In genomic region chr13:6922357-6922721, GRCm38 (mm10) we compare ENCODE assay signal across 16 mouse cellular contexts.
"Had no signal": no experiment of that assay in that cellular context is flagged by ENCODE, and none has a peak within 500 bp of the region (broad histone marks: within the 10 kb centered on the region; RNA-seq: fewer than 3 reads in every experiment).

No protein-coding gene starts in this region.

- H3K9me3 ChIP-seq: limb, embryonic 12.5 days; liver, embryonic 13.5 days; lung, embryonic 15.5 days; neural tube, embryonic 12.5 days had no signal

- DNase-seq: kidney, adult 9 months; kidney, postnatal 10 days; layer of hippocampus, adult 9-11 months; layer of hippocampus, postnatal 36 days; liver; liver, embryonic 13.5 days; liver, postnatal 0 days; midbrain, embryonic 14.5 days; right cerebral cortex, adult 18-20 months; right cerebral cortex, postnatal 25 days; thymus, postnatal 14 days had no signal

- H3K4me3 ChIP-seq: limb, embryonic 12.5 days; liver, embryonic 13.5 days; lung, embryonic 15.5 days; neural tube, embryonic 12.5 days had no signal

- ATAC-seq: liver, postnatal 0 days had no signal

- H3K36me3 ChIP-seq: limb, embryonic 12.5 days; liver, embryonic 13.5 days; lung, embryonic 15.5 days; neural tube, embryonic 12.5 days had no signal

- H3K4me1 ChIP-seq: limb, embryonic 12.5 days; liver, embryonic 13.5 days; lung, embryonic 15.5 days; neural tube, embryonic 12.5 days had no signal

- H3K27me3 ChIP-seq: limb, embryonic 12.5 days; liver, embryonic 13.5 days; lung, embryonic 15.5 days; neural tube, embryonic 12.5 days had no signal

- H3K9ac ChIP-seq: limb, embryonic 12.5 days; liver, embryonic 13.5 days; liver, postnatal 0 days; lung, embryonic 15.5 days; neural tube, embryonic 12.5 days had no signal

- H3K27ac ChIP-seq: limb, embryonic 12.5 days; liver, embryonic 13.5 days; lung, embryonic 15.5 days; macrophage; neural tube, embryonic 12.5 days; stomach, postnatal 0 days had no signal
